Mouse (Mus musculus) myocyte (in vitro differentiated cells): Measurements from ENCODE around the gene 3110082J24Rik.

Experiments
- CEBPB ChIP-seq: IDR thresholded peaks from 2 replicates; pipeline ENCODE4 v1.6.1; 2011; ENCODE audit warnings: mild to moderate bottlenecking, moderate library complexity; ENCODE audit not compliant: poor library complexity, insufficient read depth, severe bottlenecking
- E2F4 ChIP-seq: IDR thresholded peaks from one replicate; pipeline ENCODE4 v1.6.1; 2011; ENCODE audit warnings: mild to moderate bottlenecking, control low read depth, moderate library complexity; ENCODE audit not compliant: insufficient read depth
- MYOD1 ChIP-seq, 3 experiments: IDR thresholded peaks; one replicate each; pipeline ENCODE4 v1.6.1; 2011; ENCODE audit warnings: control low read depth in 2 of 3, low read depth in 2 of 3, mild to moderate bottlenecking in 2 of 3, moderate library complexity in 1 of 3; ENCODE audit not compliant: insufficient read length in 2 of 3, control insufficient read depth in 1 of 3
- MYOG ChIP-seq, 3 experiments: IDR thresholded peaks; one replicate each; pipeline ENCODE4 v1.6.1; 2011; ENCODE audit warnings: control low read depth in 2 of 3, low read depth in 2 of 3, mild to moderate bottlenecking in 2 of 3; ENCODE audit not compliant: insufficient read length in 2 of 3, control insufficient read depth in 1 of 3, insufficient read depth in 1 of 3
- POLR2A ChIP-seq: IDR thresholded peaks from one replicate; pipeline ENCODE4 v1.6.1; 2011; ENCODE audit warnings: low read depth, mild to moderate bottlenecking, control low read depth, moderate library complexity; ENCODE audit not compliant: insufficient read length
- POLR2AphosphoS2 ChIP-seq: IDR thresholded peaks from one replicate; pipeline ENCODE4 v1.6.1; 2011; ENCODE audit warnings: low read depth, control low read depth; ENCODE audit not compliant: insufficient read length
- TCF12 ChIP-seq: IDR thresholded peaks from one replicate; pipeline ENCODE4 v1.6.1; 2011; ENCODE audit warnings: mild to moderate bottlenecking, control low read depth; ENCODE audit not compliant: poor library complexity, insufficient read depth, severe bottlenecking
- USF1 ChIP-seq: IDR thresholded peaks from one replicate; pipeline ENCODE4 v1.6.1; 2011; ENCODE audit warnings: low read depth, mild to moderate bottlenecking, control low read depth, moderate library complexity

GRCm38 (mm10) chr5:30071677-30072076, 34.2 kb downstream of the 3110082J24Rik start:
- no peak for TF ChIP-seq E2F4
- no peak for TF ChIP-seq POLR2A
- TF ChIP-seq TCF12: no peak
- TF ChIP-seq USF1: no peak
- TF ChIP-seq MYOD1 (IDR thresholded peaks at IDR 0.05; ENCODE audit: control insufficient read depth in 1 of 3, insufficient read length in 2 of 3, low read depth in 2 of 3): no peak
- TF ChIP-seq CEBPB: no peak
- TF ChIP-seq POLR2AphosphoS2: no peak
- TF ChIP-seq MYOG (IDR thresholded peaks at IDR 0.05; ENCODE audit: control insufficient read depth in 1 of 3, insufficient read depth in 1 of 3, insufficient read length in 2 of 3, low read depth in 2 of 3): no peak
